Mouse (Mus musculus) layer of hippocampus, adult 8-10 months (tissue): ENCODE measurements around the gene Rsbn1. TPM values are rescaled to one million over a fixed set of nuclear protein-coding genes. Genes with fewer than 3 reads are reported as not detected.

Experiments
- DNase-seq, 2 experiments: peaks; one replicate each; pipeline ENCODE4 v3.0.0; 2022; ENCODE audit warnings: low spot score in 2 of 2
- total RNA-seq, 4 experiments: library from RNA; stranded (reverse); gene quantifications; 2 replicates each; pipeline ENCODE4 v1.2.4; 2022

Rsbn1 gene
- total RNA-seq, 4 experiments from 2014 or later = 20.5 to 24.8 (median 21.9) TPM

GRCm38 (mm10) chr3:103948666-103949065 lies 34.7 kb downstream of the Rsbn1 start:
- no peak for DNase-seq

GRCm38 (mm10) chr3:103960622-103961021 lies 46.7 kb downstream of the Rsbn1 start:
- DNase-seq = no peak

GRCm38 (mm10) chr3:103967231-103967630 lies 53.3 kb downstream of the Rsbn1 start:
- no peak for DNase-seq

DNA sequence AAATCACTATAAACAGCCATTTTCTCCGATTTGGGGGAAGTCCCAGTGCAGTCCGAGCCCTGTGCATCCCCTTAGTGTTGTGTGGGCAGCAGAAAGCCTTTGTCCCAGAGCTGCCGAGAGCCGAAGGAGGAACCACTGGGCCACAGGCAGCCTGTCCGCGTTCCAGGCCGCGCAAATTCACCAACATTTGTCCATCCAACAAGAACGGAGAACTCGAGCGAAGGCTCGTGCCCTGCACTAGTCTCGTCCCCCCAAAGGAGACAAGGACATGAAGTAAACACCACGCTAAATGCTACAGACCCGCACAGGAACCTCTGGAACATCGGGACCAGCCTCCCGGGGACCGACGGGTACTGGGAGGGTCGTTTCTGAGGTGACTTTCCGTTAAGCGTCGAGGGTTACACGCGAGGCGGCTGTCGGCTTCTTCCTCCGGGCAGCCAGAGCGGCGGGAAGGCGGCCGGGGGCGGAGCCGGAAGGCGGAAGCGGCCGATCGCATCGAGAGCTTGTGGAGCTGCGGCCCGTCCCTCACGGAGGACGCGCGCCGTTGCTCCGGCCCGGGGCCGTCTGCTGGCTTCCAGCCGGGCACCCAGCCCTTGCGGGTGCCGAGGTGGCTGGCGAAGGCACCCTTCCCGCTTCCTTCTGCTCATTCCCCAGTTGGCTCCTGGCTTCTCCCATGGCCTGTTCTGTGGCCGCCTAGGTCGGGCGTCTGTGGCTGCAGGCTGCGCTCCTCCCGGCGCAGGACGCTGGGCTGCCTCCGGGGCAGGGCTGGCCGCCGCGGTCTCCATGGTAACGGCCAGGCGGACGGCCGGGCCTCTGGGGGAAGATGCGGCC lies 54.2 kb downstream of the Rsbn1 start, which contains the start of gene Phtf1:
TSS of gene Phtf1 (plus strand) at position 250 of the 831 bp plus-strand sequence.
- peak; percentile 63 to 82 for DNase-seq

DNA sequence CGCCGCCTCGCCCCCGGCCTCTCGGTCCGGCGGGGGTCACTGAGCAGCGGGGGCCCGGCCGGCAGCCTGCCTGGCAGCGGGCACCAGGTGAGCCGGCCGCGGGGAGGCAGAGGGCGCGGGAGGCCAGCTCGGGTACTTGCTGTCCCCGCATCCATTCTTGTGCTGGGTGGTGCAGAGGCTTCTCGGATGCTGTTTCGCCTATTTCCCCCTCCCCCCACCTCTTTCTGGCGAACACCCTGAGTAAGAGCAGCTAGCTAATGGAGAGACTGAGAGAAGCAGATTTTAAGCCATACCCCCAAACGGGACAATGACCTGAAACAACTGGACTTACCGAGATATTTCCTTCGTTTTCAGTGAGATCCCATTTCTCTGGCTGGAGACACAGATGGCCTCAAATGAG lies 54.8 kb downstream of the Rsbn1 start:
- peak; percentile 52 to 55 for DNase-seq

- DNase-seq = no peak
Measured at GRCm38 (mm10) chr3:103971157-103971556, 57.2 kb downstream of the Rsbn1 start.

DNA sequence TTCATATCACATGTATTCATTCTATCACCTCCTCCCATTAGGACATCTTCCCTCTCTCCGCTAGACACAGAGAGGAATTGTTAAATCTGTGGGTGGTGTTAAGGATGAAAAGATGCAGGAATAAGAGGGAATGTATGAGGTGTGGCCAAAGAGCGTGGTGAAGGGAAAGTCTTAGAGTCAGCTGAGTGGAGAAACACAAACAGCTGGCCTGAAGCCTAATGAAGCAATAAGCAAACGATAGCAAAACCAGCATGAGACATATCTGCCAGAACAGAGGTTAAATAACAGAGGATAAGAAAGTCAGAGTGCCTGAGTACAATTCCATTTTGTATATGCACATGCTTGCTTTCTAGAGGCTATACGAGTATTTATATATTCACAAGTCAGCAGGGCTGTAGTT lies 70.6 kb downstream of the Rsbn1 start:
- DNase-seq = no peak

DNA sequence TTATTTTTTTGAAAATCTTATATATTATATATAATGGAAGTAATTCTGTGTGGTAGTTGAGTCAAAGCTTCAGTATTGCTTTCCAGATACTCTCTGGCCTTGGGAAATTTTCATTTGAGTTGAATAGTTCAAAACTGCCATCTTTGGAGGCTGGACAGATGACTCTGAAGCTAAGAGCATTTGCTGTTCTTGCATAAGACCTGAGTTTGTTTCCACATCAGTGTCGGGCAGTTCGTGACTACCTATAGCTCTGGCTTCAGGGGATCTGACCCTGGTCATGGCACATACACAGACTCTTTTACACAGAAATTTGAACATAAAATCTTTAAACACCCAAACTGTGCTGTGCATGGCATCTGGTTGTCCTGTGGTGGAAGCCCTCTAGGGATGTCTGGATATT lies 71.3 kb downstream of the Rsbn1 start:
- no peak for DNase-seq

DNA sequence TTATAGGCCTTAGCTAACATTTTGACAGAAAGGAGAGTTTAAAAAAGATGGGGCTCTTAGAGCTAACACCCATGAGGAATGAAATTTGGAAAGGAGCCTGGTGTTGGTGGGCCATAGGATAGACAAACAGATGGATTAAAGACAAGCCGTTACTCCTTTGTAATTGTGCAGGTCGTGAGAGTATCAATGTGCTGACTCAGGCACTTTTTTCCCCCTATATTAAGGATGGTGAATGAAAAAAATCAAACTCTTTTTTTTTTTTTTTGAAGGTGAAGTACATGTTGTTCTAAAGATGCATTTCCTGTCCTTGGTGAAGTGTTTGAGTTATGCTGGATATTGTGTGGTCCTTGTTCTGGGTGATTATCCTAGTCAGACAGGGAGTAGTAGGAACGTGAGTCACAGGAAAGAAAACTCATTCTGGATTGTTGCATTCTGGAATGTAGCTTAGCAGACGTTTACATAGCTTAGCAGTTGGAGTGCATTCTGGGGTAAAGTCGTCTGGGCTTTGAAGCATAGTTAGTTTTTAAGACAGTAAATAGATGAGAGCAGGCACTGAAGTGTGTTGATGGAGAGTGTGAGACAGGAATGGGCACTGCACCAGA lies 74.0 kb downstream of the Rsbn1 start:
- no peak for DNase-seq

DNA sequence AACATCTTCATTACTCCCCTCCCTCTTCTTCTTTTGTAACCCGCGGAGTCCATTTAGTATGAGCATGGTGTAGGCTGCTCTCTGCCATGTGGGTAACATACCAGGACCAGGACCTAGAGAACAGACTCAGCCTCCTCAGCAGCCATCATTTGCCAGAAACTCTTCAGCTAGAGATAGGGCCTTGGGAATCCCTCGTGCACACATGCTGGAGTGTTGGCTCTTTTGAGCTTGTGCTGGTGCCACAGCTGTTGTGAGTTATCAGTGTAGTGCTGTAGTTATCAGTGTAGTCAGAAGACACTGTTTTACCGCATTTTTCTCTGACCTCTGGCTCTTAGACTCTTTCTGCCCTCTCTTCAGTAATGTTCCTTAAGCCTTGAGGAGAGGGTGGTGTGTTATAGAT lies 75.4 kb downstream of the Rsbn1 start:
- no peak for DNase-seq

GRCm38 (mm10) chr3:103991271-103991670 lies 77.4 kb downstream of the Rsbn1 start:
- DNase-seq = no peak

DNA sequence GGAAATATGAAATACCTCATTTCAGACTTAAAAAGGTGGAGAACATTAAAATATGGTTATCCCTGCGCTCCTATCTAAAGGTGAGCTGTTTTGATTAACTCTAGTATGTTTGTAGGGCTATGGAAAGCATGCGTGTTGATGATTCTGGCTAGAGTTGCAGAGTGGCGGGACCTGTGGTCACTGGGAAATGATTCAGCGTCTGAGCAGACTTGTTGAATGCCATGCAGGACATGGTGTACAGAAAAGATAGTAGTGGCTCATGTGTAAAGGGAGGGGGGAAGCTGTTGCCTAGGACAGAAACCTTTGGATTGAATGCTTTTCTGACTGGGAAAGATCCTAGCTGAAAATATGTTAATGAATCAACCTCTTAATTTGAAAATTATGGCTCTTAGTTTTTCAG lies 84.8 kb downstream of the Rsbn1 start:
- no peak for DNase-seq

GRCm38 (mm10) chr3:104006896-104007466 lies 93.1 kb downstream of the Rsbn1 start:
- no peak for DNase-seq

DNA sequence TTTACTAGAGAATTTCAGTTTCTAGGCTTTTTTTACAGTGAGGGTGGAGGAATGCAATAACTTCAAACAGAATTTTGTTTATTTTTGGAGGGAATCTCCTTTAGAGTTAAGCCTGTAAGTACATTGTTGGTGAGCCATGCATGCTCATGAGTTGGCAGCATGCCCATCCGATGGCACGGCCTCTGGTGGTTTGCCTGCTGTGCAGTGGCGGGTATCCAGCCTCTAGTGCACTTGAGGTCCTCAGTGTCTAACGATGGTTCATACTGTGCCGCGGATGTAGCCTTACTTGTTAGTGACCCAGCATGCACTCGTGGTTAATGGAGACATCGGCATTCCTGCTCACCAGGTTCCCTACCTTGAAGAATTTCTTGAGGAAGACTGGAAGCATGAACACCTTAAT lies 93.6 kb downstream of the Rsbn1 start:
- DNase-seq = peak; percentile 30 to 42

DNA sequence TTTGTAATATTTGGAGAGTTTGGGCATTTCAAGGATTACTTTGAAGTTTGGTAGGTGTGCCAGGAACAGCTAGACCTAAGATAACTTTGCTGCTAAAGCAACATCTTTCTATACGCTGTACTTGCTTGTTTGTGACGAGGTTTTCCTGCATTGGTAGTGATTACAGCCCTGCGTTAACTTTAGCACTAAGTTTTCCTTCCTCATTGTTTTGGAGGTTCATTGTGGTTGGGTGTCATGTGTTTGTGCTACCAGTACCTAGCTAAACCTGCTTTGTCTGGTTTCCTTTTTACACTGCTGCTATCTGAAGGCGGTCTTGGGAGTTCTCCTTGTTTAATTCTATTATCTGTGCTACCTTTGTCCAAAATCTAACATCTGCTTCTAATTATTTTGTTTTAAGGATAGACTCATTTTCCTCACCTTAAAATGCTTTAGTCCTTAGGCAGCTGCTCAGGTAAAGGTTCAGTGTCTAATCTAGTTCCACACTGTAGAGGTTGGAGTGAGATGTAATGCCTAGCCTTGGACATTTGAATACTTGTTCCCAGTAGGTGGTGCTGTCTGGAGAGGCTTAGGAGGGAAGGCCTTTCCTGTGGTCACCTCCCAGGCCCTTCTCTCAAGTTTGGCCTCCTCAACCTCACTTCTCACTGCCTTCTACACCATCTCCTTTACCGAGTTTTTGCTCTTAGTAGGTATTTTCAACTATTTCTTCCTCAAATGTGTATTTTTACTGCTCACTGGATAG lies 96.2 kb downstream of the Rsbn1 start:
- no peak for DNase-seq

GRCm38 (mm10) chr3:104011972-104012371 lies 98.1 kb downstream of the Rsbn1 start:
- no peak for DNase-seq

Other genes with a start within 250 kb of the Rsbn1 start
- gene Olfml3, start 176.1 kb upstream of the Rsbn1 start, total RNA-seq = 10 to 100 TPM; 13.9 to 56.8 (median 28.8) TPM
- not detected for gene Gm10964, start 174.8 kb upstream of the Rsbn1 start, total RNA-seq
- 100 to 1,000 TPM; 115 to 141 (median 129) TPM for gene Hipk1, start 122.6 kb upstream of the Rsbn1 start, total RNA-seq
- gene Dclre1b, start 104.7 kb upstream of the Rsbn1 start, total RNA-seq = 10 to 100 TPM in 2 of 4 experiments, 1 to 10 TPM in 2; 7.4 to 12.1 (median 9.7) TPM
- gene Ap4b1, start 104.6 kb upstream of the Rsbn1 start, total RNA-seq = 10 to 100 TPM; 11.4 to 14.3 (median 13.1) TPM
- under 1 TPM in 3 of 4 experiments, not detected in 1; 0.21 to 0.83 (median 0.30) TPM for gene Gm43064, start 104.5 kb upstream of the Rsbn1 start, total RNA-seq
- gene Bcl2l15, start 81.5 kb upstream of the Rsbn1 start, total RNA-seq = 1 to 10 TPM in 2 of 4 experiments, under 1 TPM in 2; 0.56 to 3.6 (median 1.9) TPM
- 1 to 10 TPM in 2 of 4 experiments, under 1 TPM in 2; 0.45 to 2.7 (median 1.2) TPM for gene Ptpn22, start 54.3 kb upstream of the Rsbn1 start, total RNA-seq
- gene Phtf1, start 54.0 kb downstream of the Rsbn1 start, total RNA-seq = 10 to 100 TPM; 36.7 to 50.1 (median 41.6) TPM